Comparison of ENCODE assay signal across 8 mouse cellular contexts in the genomic region with DNA sequence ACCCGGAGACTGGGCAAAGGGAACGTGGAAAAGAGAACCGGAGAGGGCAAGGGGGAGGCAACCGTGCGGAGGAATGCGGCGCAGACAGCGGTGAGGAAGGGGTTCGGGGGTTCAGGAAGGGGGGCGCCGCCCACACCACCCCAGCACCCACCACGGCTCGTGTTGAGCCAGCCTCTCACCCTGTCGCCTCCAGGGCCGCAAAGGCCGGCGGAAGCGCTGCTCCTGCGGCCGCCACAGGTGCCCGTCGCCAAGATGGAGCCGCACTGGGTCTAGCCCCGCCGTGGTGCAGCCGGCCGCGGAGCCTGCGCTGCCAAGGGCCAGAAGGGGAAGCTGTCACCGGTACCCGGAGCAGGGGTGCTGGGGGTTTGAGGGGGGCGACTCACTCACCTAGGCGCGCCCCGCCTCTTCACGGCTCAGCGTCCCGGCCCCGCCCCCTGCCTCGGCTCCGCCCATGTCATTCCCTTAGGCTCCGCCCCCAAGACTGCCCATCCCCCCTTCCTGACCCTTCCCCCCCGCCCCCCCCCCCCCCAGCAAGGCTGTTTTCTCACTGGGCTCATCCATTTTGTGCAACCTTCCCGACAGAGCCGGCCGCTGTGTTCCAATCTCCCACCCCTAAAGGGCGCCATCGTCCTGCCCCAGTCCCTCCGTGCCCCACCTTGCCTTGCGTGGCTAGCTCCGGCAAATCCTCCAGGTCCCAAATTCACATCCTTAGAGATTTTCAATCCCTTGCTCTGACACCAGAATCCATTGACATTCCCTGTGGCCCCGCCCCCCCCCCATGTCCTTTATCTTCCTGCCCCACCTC. TPM values are rescaled to one million over a fixed set of nuclear protein-coding genes. Genes with fewer than 3 reads are reported as not detected.
A peak's percentile ranks its signal among the peaks of the same experiment; 100 is the strongest.
DNase-seq lines count a peak whose midpoint lies in the region; ATAC-seq and TF ChIP-seq lines count a peak whose summit lies in the region.

Gene Gprin2 (minus strand): TSS at position 423 of the 805 bp plus-strand sequence.

- H3K4me2 ChIP-seq in intestine, embryonic 14.5 days (ENCODE audit: low read length): peak within 1 kb of the TSS; percentile 97
- H3K4me2 ChIP-seq in liver, embryonic 15.5 days: peak within 1 kb of the TSS; percentile 71
- peak within 1 kb of the TSS; percentile 75 for H3K4me2 ChIP-seq in neural tube, embryonic 14.5 days (ENCODE audit: low read depth, low read length)

- H3K27ac ChIP-seq in heart, adult 2 months: no peak within 1 kb of the TSS
- H3K27ac ChIP-seq in embryonic fibroblast, embryonic 13.5 days (ENCODE audit: insufficient read depth, low read length): no peak within 1 kb of the TSS
- no peak within 1 kb of the TSS for H3K27ac ChIP-seq in intestine, embryonic 14.5 days (ENCODE audit: low read depth)
- H3K27ac ChIP-seq in liver, embryonic 15.5 days (replicated peaks): no peak within 1 kb of the TSS
- peak within 1 kb of the TSS; percentile 55; the same call in 1 of the 2 replicates for H3K27ac ChIP-seq in neural tube, embryonic 14.5 days (ENCODE audit: low read depth, low read length)

- no peaks in the 10 kb centered on the region for H3K79me2 ChIP-seq in heart, adult 2 months (replicated peaks; ENCODE audit: control insufficient read depth, insufficient read depth, low read length)

- no peaks in the 10 kb centered on the region for H3K4me1 ChIP-seq in heart, adult 2 months (ENCODE audit: control insufficient read depth, insufficient read depth, low read length)
- H3K4me1 ChIP-seq in embryonic fibroblast, embryonic 13.5 days (ENCODE audit: control insufficient read depth, insufficient read depth, low read length): no peaks in the 10 kb centered on the region
- H3K4me1 ChIP-seq in intestine, embryonic 14.5 days (replicated peaks; ENCODE audit: control insufficient read depth, insufficient read depth, low read length): no peaks in the 10 kb centered on the region; the same call in 1 of the 2 replicates
- H3K4me1 ChIP-seq in liver, embryonic 15.5 days (replicated peaks): no peaks in the 10 kb centered on the region
- 0 out of 2 replicates have a peak, but pooled peaks cover 3% of the 10 kb centered on the region for H3K4me1 ChIP-seq in neural tube, embryonic 14.5 days (ENCODE audit: control insufficient read depth, insufficient read depth, low read length)

- intact Hi-C loops in heart, adult 2 months (cut with DNase I): loop anchor here (10.0 kb wide), 1 partner anchor 247 kb away; the partner anchor contains the start of gene Rbp3

- peak within 1 kb of the TSS; percentile 61 for H3K9ac ChIP-seq in heart, adult 2 months (ENCODE audit: low read depth, low read length)
- H3K9ac ChIP-seq in intestine, embryonic 14.5 days (ENCODE audit: low read length): peak within 1 kb of the TSS; percentile 46
- H3K9ac ChIP-seq in liver, embryonic 15.5 days: peak within 1 kb of the TSS; percentile 11; the same call in 1 of the 2 replicates
- peak within 1 kb of the TSS; percentile 68 for H3K9ac ChIP-seq in neural tube, embryonic 14.5 days (replicated peaks; ENCODE audit: low read depth, low read length)

- no peak for TF ChIP-seq POLR2A in heart, adult 2 months (IDR thresholded peaks at IDR 0.05; ENCODE audit: insufficient read depth, low read depth, low read length)
- no peak for TF ChIP-seq POLR2A in embryonic fibroblast, embryonic 13.5 days (IDR thresholded peaks at IDR 0.05; ENCODE audit: low read depth, low read length)

- peak within 1 kb of the TSS; percentile 59 for H3K4me3 ChIP-seq in heart, adult 2 months
- peak within 1 kb of the TSS; percentile 50 for H3K4me3 ChIP-seq in embryonic fibroblast, embryonic 13.5 days (ENCODE audit: insufficient read depth, low read length)
- peak within 1 kb of the TSS; percentile 65 for H3K4me3 ChIP-seq in intestine, embryonic 14.5 days (ENCODE audit: low read depth, low read length)
- peak within 1 kb of the TSS; percentile 53 for H3K4me3 ChIP-seq in liver, embryonic 15.5 days (replicated peaks)
- peak within 1 kb of the TSS; percentile 69 for H3K4me3 ChIP-seq in neural tube, embryonic 14.5 days (ENCODE audit: low read depth, low read length)

- no peaks in the 10 kb centered on the region for H3K9me3 ChIP-seq in intestine, embryonic 14.5 days (ENCODE audit: control insufficient read depth, low read length)
- no peaks in the 10 kb centered on the region for H3K9me3 ChIP-seq in liver, embryonic 15.5 days (replicated peaks)
- H3K9me3 ChIP-seq in neural tube, embryonic 14.5 days (ENCODE audit: control insufficient read depth, low read length): no peaks in the 10 kb centered on the region

- peak; percentile 5 to 28 for DNase-seq in heart, adult 2 months
- no peak for DNase-seq in heart, adult 11 months
- peak; percentile 38 to 65 for DNase-seq in adrenal gland, postnatal 36 days
- DNase-seq in intestine, embryonic 14.5 days (ENCODE audit: low spot score): peak; percentile 78

- WGBS in heart, adult 2 months: 5% methylated on average over 46 of the region's 52 CpGs
- WGBS in intestine, embryonic 14.5 days: 7% methylated on average over 35 of the region's 52 CpGs
- 5% methylated on average over 49 of the region's 52 CpGs for WGBS in liver, embryonic 15.5 days (ENCODE audit: insufficient replicate concordance)
- WGBS in neural tube, embryonic 14.5 days: under 1% methylated on average over 41 of the region's 52 CpGs

- H3K36me3 ChIP-seq in heart, adult 2 months (ENCODE audit: control insufficient read depth, insufficient read depth, low read length): no peaks in the 10 kb centered on the region
- no peaks in the 10 kb centered on the region for H3K36me3 ChIP-seq in intestine, embryonic 14.5 days (ENCODE audit: control insufficient read depth, insufficient read depth, low read length)
- H3K36me3 ChIP-seq in liver, embryonic 15.5 days (replicated peaks): no peaks in the 10 kb centered on the region
- no peaks in the 10 kb centered on the region for H3K36me3 ChIP-seq in neural tube, embryonic 14.5 days (ENCODE audit: control insufficient read depth, insufficient read depth, low read length)

- ATAC-seq in intestine, embryonic 14.5 days (replicated peaks; ENCODE audit: low FRiP score, low TSS enrichment, low read depth): peak; percentile 61
- ATAC-seq in liver, embryonic 15.5 days (ENCODE audit: insufficient read depth): peak; percentile 19; the same call in 1 of the 2 replicates
- peak; percentile 76 for ATAC-seq in neural tube, embryonic 14.5 days (ENCODE audit: low read depth)
- ATAC-seq in inflammation-experienced regulatory T-cells, adult 6 months: no peak

- no peak for TF ChIP-seq CTCF in heart, adult 2 months (IDR thresholded peaks at IDR 0.05)
- TF ChIP-seq CTCF in embryonic fibroblast, embryonic 13.5 days (IDR thresholded peaks at IDR 0.05; ENCODE audit: borderline replicate concordance, insufficient read depth, low read length): no peak

- TF ChIP-seq EP300 in heart, adult 2 months (IDR thresholded peaks at IDR 0.05; ENCODE audit: insufficient read depth, low read depth, low read length): no peak

- H3K27me3 ChIP-seq in heart, adult 2 months (ENCODE audit: control insufficient read depth, insufficient read depth, low read length): no peaks in the 10 kb centered on the region
- H3K27me3 ChIP-seq in intestine, embryonic 14.5 days (replicated peaks; ENCODE audit: control insufficient read depth, insufficient read depth, low read length): 0 out of 2 replicates have a peak, but pooled peaks cover 4% of the 10 kb centered on the region
- peaks cover 42% of the 10 kb centered on the region for H3K27me3 ChIP-seq in liver, embryonic 15.5 days
- no peaks in the 10 kb centered on the region for H3K27me3 ChIP-seq in neural tube, embryonic 14.5 days (ENCODE audit: control insufficient read depth, insufficient read depth, low read length)

RNA-seq across cellular contexts. Expression of gene Gprin2, which starts in this region (rescaled TPM):
- total RNA-seq in heart, adult 2 months (2021): under 1 TPM; 0.23 to 0.26 TPM
- polyA plus RNA-seq in heart, adult 2 months (2012; rRNA removed): 0.10 and 0.20 TPM in 2 replicates
- total RNA-seq in adrenal gland, postnatal 36 days (2021): 1 to 10 TPM; 1.1 to 1.6 TPM
- polyA plus RNA-seq in embryonic fibroblast, embryonic 13.5 days (2011; ENCODE audit: insufficient read length, low read depth, missing spikeins): 0.12 and 0.46 TPM in 2 replicates
- polyA plus RNA-seq in intestine, embryonic 14.5 days (2014; fragmentation: Nextera tagmentation; extraction: Ambion mirVana): 0.39 TPM in 2 replicates
- polyA plus RNA-seq in liver, embryonic 15.5 days (2015; fragmentation: Nextera tagmentation; extraction: Ambion mirVana): 0.05 and 0.08 TPM in 2 replicates
- 4.3 and 5.2 TPM in 2 replicates for polyA plus RNA-seq in neural tube, embryonic 14.5 days (2014; fragmentation: Nextera tagmentation; extraction: Ambion mirVana)
- polyA plus RNA-seq in inflammation-experienced regulatory T-cells, adult 6 months (2017; shearing (Covaris generic)): under 1 TPM in 1 of 3 experiments, not detected in 2; 0.12 TPM

Comparison
In these comparisons a context has a peak if more than half of its experiments do, and no peak if none do; other contexts are left out.
1. Peak in DNase-seq, H3K4me3 ChIP-seq and H3K9ac ChIP-seq in heart, adult 2 months; RNA of the gene not detected or under 1 TPM.
2. Peak in DNase-seq, ATAC-seq, H3K4me3 ChIP-seq, H3K9ac ChIP-seq and H3K4me2 ChIP-seq in intestine, embryonic 14.5 days; RNA of the gene not detected or under 1 TPM.
3. Peak in ATAC-seq, H3K4me3 ChIP-seq, H3K9ac ChIP-seq and H3K4me2 ChIP-seq in liver, embryonic 15.5 days; RNA of the gene not detected or under 1 TPM.
4. H3K9ac ChIP-seq: peak in every context shown above with its lines; median percentile 68 in neural tube, embryonic 14.5 days; 61 in heart, adult 2 months; 46 in intestine, embryonic 14.5 days; 11 in liver, embryonic 15.5 days.